14 mouse cellular contexts compared by ENCODE assay signal in the genomic region with DNA sequence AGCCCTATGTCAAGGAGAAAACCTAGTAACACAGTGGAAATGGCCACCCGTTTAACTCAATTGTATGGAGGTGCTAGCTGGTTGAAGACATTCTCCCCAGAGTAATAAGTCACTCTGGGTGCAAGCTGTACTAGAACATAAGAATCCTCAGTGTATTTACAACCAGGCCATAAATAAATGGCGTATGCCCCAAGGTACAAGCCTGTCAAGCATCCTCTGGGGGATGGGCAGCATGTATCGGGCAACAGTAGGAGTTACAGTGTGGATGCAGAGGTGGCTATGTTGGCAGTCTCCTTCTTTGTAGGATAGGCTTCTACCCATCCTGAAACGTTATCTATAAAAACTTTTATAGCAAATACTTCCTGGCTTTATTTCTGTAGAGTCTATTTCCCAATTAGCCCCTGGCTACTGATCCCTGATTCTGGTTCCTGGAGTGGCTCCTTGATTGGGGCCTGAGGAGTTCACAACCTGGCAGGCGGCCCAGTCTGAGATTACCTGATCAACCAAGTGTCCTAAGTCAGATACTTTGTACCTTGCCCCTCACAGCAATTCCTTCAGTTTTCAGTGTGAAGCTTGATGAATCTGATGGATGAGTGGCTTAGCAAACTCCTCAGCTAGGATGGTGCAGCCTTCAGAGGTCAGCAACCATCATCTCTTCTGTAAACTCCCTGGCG. TPM values are rescaled to one million over a fixed set of nuclear protein-coding genes. Genes with fewer than 3 reads are reported as not detected.
"Had no signal": no experiment of that assay in that cellular context is flagged by ENCODE, and none has a peak within 500 bp of the region (broad histone marks: within the 10 kb centered on the region; RNA-seq: fewer than 3 reads in every experiment).

No protein-coding gene starts in this region.

- H3K4me3 ChIP-seq: layer of hippocampus, adult 2 months; limb, embryonic 12.5 days; liver, embryonic 13.5 days; midbrain, embryonic 13.5 days had no signal

- ATAC-seq: liver, postnatal 0 days; midbrain, embryonic 13.5 days had no signal

- DNase-seq: liver; liver, embryonic 13.5 days; liver, postnatal 0 days; spleen, adult 18-20 months; thymus, adult 18-20 months; thymus, postnatal 14 days had no signal

- H3K27ac ChIP-seq: kidney, postnatal 0 days; layer of hippocampus, adult 2 months; limb, embryonic 12.5 days; liver, embryonic 13.5 days; midbrain, embryonic 13.5 days had no signal

- H3K27me3 ChIP-seq: limb, embryonic 12.5 days; liver, embryonic 13.5 days; midbrain, embryonic 13.5 days had no signal

- H3K4me2 ChIP-seq: limb, embryonic 12.5 days; liver, embryonic 13.5 days; midbrain, embryonic 13.5 days had no signal

- H3K36me3 ChIP-seq: limb, embryonic 12.5 days; liver, embryonic 13.5 days; midbrain, embryonic 13.5 days had no signal

- H3K9ac ChIP-seq: limb, embryonic 12.5 days; liver, embryonic 13.5 days; liver, postnatal 0 days; midbrain, embryonic 13.5 days had no signal

- H3K4me1 ChIP-seq: limb, embryonic 12.5 days had no signal

- H3K9me3 ChIP-seq: limb, embryonic 12.5 days; liver, embryonic 13.5 days; midbrain, embryonic 13.5 days had no signal

RNA-seq across cellular contexts. Expression of a gene that starts 24.2 kb away (rescaled TPM):
- polyA plus RNA-seq: kidney, postnatal 0 days; limb, embryonic 12.5 days; liver, embryonic 13.5 days; liver, postnatal 0 days; lung, embryonic 16.5 days; midbrain, postnatal 0 days; stomach, embryonic 14.5 days; urinary bladder, adult 2 months had no signal
